Mouse (Mus musculus): ENCODE results near the gene Eif3l. TPM values are rescaled to one million over a fixed set of nuclear protein-coding genes. Genes with fewer than 3 reads are reported as not detected.

Eif3l gene
- polyA plus RNA-seq, 1 experiment from 2014 or later = 177 TPM

- Histone ChIP-seq H3K4me1 (replicated peaks) (peaks cover 23% of the 10 kb centered on the region), H3K9ac (peak overlapping the region; percentile 66), H3K27ac (replicated peaks) (peak overlapping the region; percentile 73), H3K4me3 (peak overlapping the region; percentile 88), H3K4me2 (peak overlapping the region; percentile 66), H3K9me3 (no peaks in the 10 kb centered on the region), H3K27me3 (no peaks in the 10 kb centered on the region), H3K36me3 (peaks cover 27% of the 10 kb centered on the region)
- no peak for ATAC-seq (ENCODE audit: low FRiP score, low read depth)
- 40% methylated on average over 10 of the region's 10 CpGs for whole genome bisulfite sequencing
These were observed 533 bp upstream of the Eif3l start for GRCm38 (mm10) chr15:79074446-79074845.

- Histone ChIP-seq H3K4me1 (replicated peaks) (peaks cover 23% of the 10 kb centered on the region), H3K36me3 (peaks cover 37% of the 10 kb centered on the region), H3K4me3 (peak overlapping the region; percentile 88), H3K9me3 (no peaks in the 10 kb centered on the region), H3K27me3 (no peaks in the 10 kb centered on the region), H3K4me2 (peak overlapping the region; percentile 66), H3K9ac (peak overlapping the region; percentile 66), H3K27ac (replicated peaks) (no peak overlapping the region)
- 39% methylated on average over 15 of the region's 15 CpGs for WGBS
- ATAC-seq (ENCODE audit: low FRiP score, low read depth) = no peak
These were observed 833 bp downstream of the Eif3l start for GRCm38 (mm10) chr15:79075658-79076365.

GRCm38 (mm10) chr15:79079567-79079966 is 4.6 kb downstream of the Eif3l start:
- H3K4me3 ChIP-seq = no peak overlapping the region
- peaks cover 18% of the 10 kb centered on the region for H3K4me1 ChIP-seq (replicated peaks)
- H3K27me3 ChIP-seq = no peaks in the 10 kb centered on the region
- peaks cover 75% of the 10 kb centered on the region for H3K36me3 ChIP-seq
- no peak overlapping the region for H3K9ac ChIP-seq
- no peak overlapping the region for H3K4me2 ChIP-seq
- H3K27ac ChIP-seq (replicated peaks) = no peak overlapping the region
- H3K9me3 ChIP-seq = no peaks in the 10 kb centered on the region
- 99% methylated on average over 7 of the region's 7 CpGs for WGBS
- ATAC-seq (ENCODE audit: low FRiP score, low read depth) = no peak

- Histone ChIP-seq H3K36me3 (peaks cover 73% of the 10 kb centered on the region), H3K27ac (replicated peaks) (no peak overlapping the region), H3K4me2 (no peak overlapping the region), H3K27me3 (no peaks in the 10 kb centered on the region), H3K9me3 (no peaks in the 10 kb centered on the region), H3K4me1 (replicated peaks) (no peaks in the 10 kb centered on the region), H3K9ac (no peak overlapping the region), H3K4me3 (no peak overlapping the region)
- ATAC-seq (ENCODE audit: low FRiP score, low read depth) = no peak
- 90% methylated on average over 6 of the region's 6 CpGs for WGBS
These were observed 17.3 kb downstream of the Eif3l start for GRCm38 (mm10) chr15:79092284-79092683.

- Histone ChIP-seq H3K27me3 (no peaks in the 10 kb centered on the region), H3K4me3 (no peak overlapping the region), H3K4me1 (replicated peaks) (no peaks in the 10 kb centered on the region), H3K9me3 (no peaks in the 10 kb centered on the region), H3K36me3 (peaks cover 66% of the 10 kb centered on the region), H3K4me2 (no peak overlapping the region), H3K9ac (no peak overlapping the region), H3K27ac (replicated peaks) (no peak overlapping the region)
- no peak for ATAC-seq (ENCODE audit: low FRiP score, low read depth)
- 76% methylated on average over 7 of the region's 7 CpGs for WGBS
These were observed 18.3 kb downstream of the Eif3l start for GRCm38 (mm10) chr15:79093083-79093839.

- Histone ChIP-seq H3K4me3 (no peak overlapping the region), H3K36me3 (peaks cover 44% of the 10 kb centered on the region), H3K4me2 (no peak overlapping the region), H3K27ac (replicated peaks) (no peak overlapping the region), H3K9ac (no peak overlapping the region), H3K9me3 (no peaks in the 10 kb centered on the region), H3K4me1 (replicated peaks) (0 out of 2 replicates have a peak, but pooled peaks cover 5% of the 10 kb centered on the region), H3K27me3 (no peaks in the 10 kb centered on the region)
- WGBS = 93% methylated on average over 5 of the region's 5 CpGs
- ATAC-seq (ENCODE audit: low FRiP score, low read depth) = no peak
These were observed 20.5 kb downstream of the Eif3l start for GRCm38 (mm10) chr15:79095483-79095882.

GRCm38 (mm10) chr15:79096556-79096955 is 21.6 kb downstream of the Eif3l start:
- H3K4me2 ChIP-seq = no peak overlapping the region
- peaks cover 34% of the 10 kb centered on the region for H3K36me3 ChIP-seq
- H3K9me3 ChIP-seq = no peaks in the 10 kb centered on the region
- no peak overlapping the region for H3K9ac ChIP-seq
- no peaks in the 10 kb centered on the region for H3K27me3 ChIP-seq
- H3K4me3 ChIP-seq = no peak overlapping the region
- H3K4me1 ChIP-seq (replicated peaks) = 0 out of 2 replicates have a peak, but pooled peaks cover 5% of the 10 kb centered on the region
- no peak for ATAC-seq (ENCODE audit: low FRiP score, low read depth)
- no peak overlapping the region for H3K27ac ChIP-seq (replicated peaks)
- 71% methylated on average over 3 of the region's 3 CpGs for WGBS

GRCm38 (mm10) chr15:79097135-79097534 is 22.2 kb downstream of the Eif3l start:
- Histone ChIP-seq H3K27me3 (no peaks in the 10 kb centered on the region), H3K4me1 (replicated peaks) (0 out of 2 replicates have a peak, but pooled peaks cover 5% of the 10 kb centered on the region), H3K27ac (replicated peaks) (0 out of 2 replicates have a peak overlapping the region, but pooled peaks have one; percentile 42), H3K9me3 (no peaks in the 10 kb centered on the region), H3K36me3 (peaks cover 29% of the 10 kb centered on the region), H3K9ac (no peak overlapping the region), H3K4me3 (no peak overlapping the region), H3K4me2 (no peak overlapping the region)
- ATAC-seq (ENCODE audit: low FRiP score, low read depth) = no peak
- WGBS = 45% methylated on average over 2 of the region's 2 CpGs

- Histone ChIP-seq H3K4me3 (no peak overlapping the region), H3K9me3 (no peaks in the 10 kb centered on the region), H3K27me3 (no peaks in the 10 kb centered on the region), H3K4me1 (replicated peaks) (0 out of 2 replicates have a peak, but pooled peaks cover 5% of the 10 kb centered on the region), H3K4me2 (no peak overlapping the region), H3K9ac (no peak overlapping the region), H3K27ac (replicated peaks) (peak overlapping the region; percentile 42; the same call in 1 of the 2 replicates), H3K36me3 (peaks cover 26% of the 10 kb centered on the region)
- 52% methylated on average over 6 of the region's 6 CpGs for WGBS
- peak; percentile 59; the same call in 1 of the 2 replicates for ATAC-seq (ENCODE audit: low FRiP score, low read depth)
These were observed 22.6 kb downstream of the Eif3l start for GRCm38 (mm10) chr15:79097611-79098025.

- Histone ChIP-seq H3K9ac (no peak overlapping the region), H3K27ac (replicated peaks) (peak overlapping the region; percentile 42; the same call in 1 of the 2 replicates), H3K4me3 (no peak overlapping the region), H3K9me3 (no peaks in the 10 kb centered on the region), H3K4me1 (replicated peaks) (0 out of 2 replicates have a peak, but pooled peaks cover 5% of the 10 kb centered on the region), H3K27me3 (no peaks in the 10 kb centered on the region), H3K36me3 (peaks cover 26% of the 10 kb centered on the region), H3K4me2 (no peak overlapping the region)
- ATAC-seq (ENCODE audit: low FRiP score, low read depth) = no peak
- WGBS = 73% methylated on average over 5 of the region's 5 CpGs
These were observed 23.2 kb downstream of the Eif3l start for GRCm38 (mm10) chr15:79098220-79098619.

GRCm38 (mm10) chr15:79098868-79099267 is 23.9 kb downstream of the Eif3l start:
- Histone ChIP-seq H3K4me3 (no peak overlapping the region), H3K9me3 (no peaks in the 10 kb centered on the region), H3K4me1 (replicated peaks) (0 out of 2 replicates have a peak, but pooled peaks cover 5% of the 10 kb centered on the region), H3K36me3 (peaks cover 19% of the 10 kb centered on the region), H3K4me2 (no peak overlapping the region), H3K9ac (no peak overlapping the region), H3K27me3 (no peaks in the 10 kb centered on the region), H3K27ac (replicated peaks) (no peak overlapping the region)
- 62% methylated on average over 7 of the region's 7 CpGs for WGBS
- no peak for ATAC-seq (ENCODE audit: low FRiP score, low read depth)

GRCm38 (mm10) chr15:79099456-79099855 is 24.5 kb downstream of the Eif3l start:
- Histone ChIP-seq H3K4me3 (no peak overlapping the region), H3K4me1 (replicated peaks) (0 out of 2 replicates have a peak, but pooled peaks cover 5% of the 10 kb centered on the region), H3K27ac (replicated peaks) (no peak overlapping the region), H3K36me3 (peaks cover 13% of the 10 kb centered on the region), H3K4me2 (no peak overlapping the region), H3K27me3 (no peaks in the 10 kb centered on the region), H3K9me3 (no peaks in the 10 kb centered on the region), H3K9ac (no peak overlapping the region)
- WGBS = 60% methylated on average over 4 of the region's 4 CpGs
- no peak for ATAC-seq (ENCODE audit: low FRiP score, low read depth)

All from hindbrain, embryonic 15.5 days (tissue).